Mouse (Mus musculus) midbrain, embryonic 16.5 days (tissue): ENCODE data around the gene Pcyt1a. TPM values are rescaled to one million over a fixed set of nuclear protein-coding genes. Genes with fewer than 3 reads are reported as not detected.

Source experiments
- polyA plus RNA-seq: library from polyadenylated mRNA; unstranded; fragments of >200 nt; fragmentation: Nextera tagmentation; extraction: Ambion mirVana; gene quantifications from 2 replicates; pipeline ENCODE4 v1.2.1, GENCODE M21; 2015

Gene Pcyt1a
- polyA plus RNA-seq, 1 experiment from 2014 or later, result 48.0 TPM

Other genes starting within 250 kb of the Pcyt1a start
- 5.9 and 8.2 TPM in 2 replicates for gene Fbxo45, start 183.8 kb upstream of the Pcyt1a start, polyA plus RNA-seq
- 13.8 and 16.0 TPM in 2 replicates for gene Wdr53, start 183.7 kb upstream of the Pcyt1a start, polyA plus RNA-seq
- not detected in 2 replicates for gene Smco1, start 159.5 kb upstream of the Pcyt1a start, polyA plus RNA-seq
- 24.2 and 25.9 TPM in 2 replicates for gene Rnf168, start 153.5 kb upstream of the Pcyt1a start, polyA plus RNA-seq
- 21.1 and 23.7 TPM in 2 replicates for gene Ubxn7, start 98.7 kb upstream of the Pcyt1a start, polyA plus RNA-seq
- gene Tm4sf19, start 30.4 kb upstream of the Pcyt1a start, polyA plus RNA-seq, result not detected in 2 replicates
- 40.3 and 41.3 TPM in 2 replicates for gene Tctex1d2, start 11.2 kb upstream of the Pcyt1a start, polyA plus RNA-seq
- gene Slc51a, start 57.0 kb downstream of the Pcyt1a start, polyA plus RNA-seq, result 0.08 TPM in 1 of 2 replicates, not detected in the other
- 0.26 TPM in 1 of 2 replicates, not detected in the other for gene Zdhhc19, start 65.3 kb downstream of the Pcyt1a start, polyA plus RNA-seq
- 33.3 and 40.5 TPM in 2 replicates for gene Tfrc, start 178.0 kb downstream of the Pcyt1a start, polyA plus RNA-seq
- gene Tnk2, start 213.0 kb downstream of the Pcyt1a start, polyA plus RNA-seq, result 19.0 and 21.6 TPM in 2 replicates